Mouse (Mus musculus): ENCODE results near the gene 4930470P17Rik. TPM values are rescaled to one million over a fixed set of nuclear protein-coding genes. Genes with fewer than 3 reads are reported as not detected.

4930470P17Rik gene
- total RNA-seq, 2 experiments from 2014 or later, result not detected

DNA sequence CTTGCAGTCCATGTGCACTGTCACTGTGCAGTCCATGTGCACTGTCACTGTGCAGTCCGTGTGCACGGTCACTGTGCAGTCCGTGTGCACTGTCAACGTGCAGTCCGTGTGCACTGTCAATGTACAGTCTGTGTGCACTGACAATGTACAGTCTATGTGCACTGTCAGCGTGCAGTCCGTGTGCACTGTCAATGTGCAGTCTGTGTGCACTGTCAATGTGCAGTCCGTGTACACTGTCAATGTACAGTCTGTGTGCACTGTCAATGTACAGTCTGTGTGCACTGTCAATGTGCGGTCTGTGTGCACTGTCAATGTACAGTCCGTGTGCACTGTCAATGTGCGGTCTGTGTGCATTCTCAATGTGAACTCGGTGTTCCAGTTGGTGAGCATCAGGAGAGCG is 17.1 kb downstream of the 4930470P17Rik start:
- intact Hi-C loops (cut with DNase I), result no loop called here
- DNase-seq, result no peak

DNA sequence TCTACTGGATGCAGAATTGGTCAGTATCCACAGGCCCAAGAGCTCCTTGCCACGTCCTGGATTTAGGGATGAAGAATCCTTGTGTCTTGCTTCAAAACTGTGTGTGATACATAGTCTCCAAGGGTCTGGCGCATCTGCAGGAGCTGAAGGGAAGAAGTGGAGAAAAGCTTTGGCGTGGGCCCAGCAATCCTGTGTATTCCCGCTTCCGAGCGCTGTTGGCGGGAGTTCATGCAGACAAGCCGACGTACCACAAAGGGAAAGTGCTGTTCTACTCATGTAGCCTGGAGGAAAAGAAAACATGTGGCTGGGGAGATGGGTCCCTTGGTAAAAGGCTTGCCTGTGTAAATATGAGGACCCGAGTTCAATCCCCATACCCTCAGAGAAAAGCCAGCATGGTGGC is 22.3 kb downstream of the 4930470P17Rik start:
- no peak for DNase-seq
- intact Hi-C loops (cut with DNase I), result no loop called here

DNA sequence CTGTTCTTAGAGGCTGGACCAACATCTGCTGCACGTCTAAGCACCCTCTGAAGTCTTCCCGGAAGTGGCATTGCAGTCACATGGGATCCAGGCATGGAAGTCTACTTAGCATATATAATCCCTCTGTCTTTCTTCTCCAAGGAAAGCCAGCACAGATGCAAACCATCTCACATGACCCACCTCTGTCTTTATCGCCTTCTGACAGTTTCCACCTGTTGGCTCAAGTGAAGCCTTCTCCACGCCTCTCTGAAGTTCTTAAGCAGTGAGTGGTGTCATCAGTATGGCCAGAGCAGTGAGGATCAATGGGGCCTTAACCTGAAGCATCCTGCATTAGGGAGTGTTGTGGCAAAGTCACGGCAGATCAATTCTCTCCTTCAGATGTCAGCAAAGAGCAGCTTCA is 23.2 kb downstream of the 4930470P17Rik start:
- no peak for DNase-seq
- intact Hi-C loops (cut with DNase I), result no loop called here

DNA sequence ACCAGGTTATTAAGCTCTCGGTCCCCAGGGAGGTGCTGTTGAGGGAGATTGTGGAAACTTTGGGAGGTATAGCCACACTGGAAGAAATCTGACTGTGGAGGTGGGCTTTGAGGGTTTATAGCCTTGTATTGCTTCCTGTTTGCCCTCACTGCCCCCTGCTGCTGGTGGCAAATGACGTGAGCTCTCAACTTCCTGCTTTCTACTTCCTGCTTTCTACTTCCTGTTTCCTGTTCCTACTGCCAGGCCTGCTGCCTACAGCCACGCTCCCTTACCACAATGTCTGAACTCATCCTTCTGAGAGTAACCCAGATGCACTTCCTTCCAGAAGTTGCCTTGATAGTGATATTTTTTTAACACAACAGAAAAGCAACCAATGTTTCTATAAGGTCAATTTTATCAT is 24.3 kb downstream of the 4930470P17Rik start:
- intact Hi-C loops (cut with DNase I), result no loop called here

DNA sequence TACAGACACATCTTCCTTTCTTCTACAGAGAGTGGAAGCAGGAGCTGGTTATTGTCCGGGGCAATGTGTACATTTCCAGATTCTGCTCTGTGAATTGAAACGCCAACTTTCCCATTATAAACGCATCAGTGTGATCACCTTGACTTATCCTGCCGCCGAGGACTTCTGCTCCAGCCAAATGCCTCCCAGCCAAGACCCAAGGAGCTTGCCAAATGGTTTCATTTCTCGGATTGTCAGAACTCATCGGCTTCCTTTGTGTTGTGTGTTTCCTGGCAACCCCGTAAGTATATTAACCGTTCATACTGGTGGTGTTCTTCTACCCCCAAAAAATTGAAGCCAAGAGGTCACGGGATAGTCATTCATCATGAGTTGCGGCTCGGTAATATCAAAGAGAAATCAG is 25.7 kb downstream of the 4930470P17Rik start:
- intact Hi-C loops (cut with DNase I), result no loop called here
- DNase-seq, result no peak

More for the DNA sequence above, 24.3 kb downstream of the 4930470P17Rik start:
- DNase-seq, result no peak

DNA sequence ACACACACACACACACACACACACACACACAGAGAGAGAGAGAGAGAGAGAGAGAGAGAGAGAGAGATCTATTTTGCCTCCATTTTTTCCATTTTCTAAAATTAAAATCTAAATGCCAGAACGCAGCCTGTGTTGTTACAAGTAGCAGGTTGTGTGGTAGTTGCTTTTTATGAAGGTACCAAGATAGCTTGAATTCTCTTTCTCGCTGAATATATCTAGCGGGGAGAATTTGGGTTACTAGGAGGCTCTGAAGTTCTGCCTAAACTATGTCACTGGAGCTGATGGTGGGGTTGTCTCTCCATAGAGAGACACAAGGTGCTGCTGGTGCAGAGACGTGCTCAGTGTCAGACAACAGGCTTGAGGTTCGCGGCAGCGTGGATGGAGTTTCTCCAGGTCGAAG is 36.8 kb downstream of the 4930470P17Rik start:
- no peak for DNase-seq
- intact Hi-C loops (cut with DNase I), result no loop called here

DNA sequence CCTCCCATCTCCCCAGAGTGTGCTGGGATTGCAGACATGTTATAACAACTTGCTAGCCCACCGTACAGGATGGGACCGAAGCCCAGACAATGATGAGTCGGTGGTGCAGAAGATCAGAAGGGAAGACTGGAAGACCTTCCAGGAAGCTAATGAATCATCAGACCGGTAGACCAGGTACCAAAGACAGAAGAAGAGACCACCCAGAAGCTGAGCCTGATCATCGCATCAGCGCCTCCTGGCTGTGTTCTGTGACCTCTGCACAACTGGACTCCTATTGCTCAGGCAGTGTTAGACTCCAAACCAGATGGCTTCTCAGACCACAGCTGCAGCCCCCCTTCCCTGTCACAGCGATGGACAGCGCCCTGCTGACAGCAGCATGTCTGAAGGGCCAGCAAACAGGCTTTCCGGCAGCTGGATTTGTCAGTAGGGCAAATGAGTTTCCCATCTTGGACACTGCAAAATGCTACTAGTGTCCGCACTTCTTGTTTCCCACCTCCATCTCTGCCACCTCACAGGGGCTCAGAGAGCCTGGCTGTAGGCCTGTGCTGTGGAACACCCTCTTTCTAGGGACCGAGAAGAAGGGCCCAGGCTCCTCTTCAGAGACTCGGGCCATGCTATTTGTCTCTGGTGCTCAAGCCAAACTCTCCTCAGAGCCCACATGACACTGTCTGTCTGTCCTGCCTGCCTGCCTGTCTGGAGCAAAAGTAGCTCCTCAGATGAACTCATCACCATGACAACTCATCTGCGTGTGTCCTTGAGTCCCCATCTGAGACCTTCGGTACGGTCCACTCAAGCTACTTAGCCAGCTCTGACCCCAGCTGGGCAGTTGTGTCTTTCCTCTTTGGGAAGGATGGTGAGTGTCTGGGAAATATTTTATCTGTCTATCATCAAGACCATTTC is 37.6 kb downstream of the 4930470P17Rik start:
- intact Hi-C loops (cut with DNase I), result no loop called here
- DNase-seq, result no peak

DNA sequence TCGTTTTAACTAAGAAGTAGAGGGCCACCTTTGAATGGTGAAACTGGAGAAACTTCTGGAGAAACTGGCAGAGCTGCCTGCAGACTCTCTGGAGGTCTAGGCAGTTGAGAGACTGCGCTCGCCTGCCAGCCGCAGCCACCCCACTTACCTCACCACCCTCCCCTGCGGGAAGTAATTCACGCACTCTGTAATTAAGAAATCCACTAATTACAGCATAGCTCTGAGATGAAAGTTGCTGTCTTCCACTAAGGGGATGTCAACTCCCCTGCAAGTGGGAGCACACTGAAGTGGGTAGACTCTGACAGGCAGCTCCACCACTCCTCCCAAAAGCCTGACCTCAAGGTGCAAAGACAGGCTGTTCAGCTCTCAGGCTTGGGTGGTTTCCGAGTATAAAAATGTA is 49.7 kb downstream of the 4930470P17Rik start:
- DNase-seq, result no peak
- intact Hi-C loops (cut with DNase I), result no loop called here

DNA sequence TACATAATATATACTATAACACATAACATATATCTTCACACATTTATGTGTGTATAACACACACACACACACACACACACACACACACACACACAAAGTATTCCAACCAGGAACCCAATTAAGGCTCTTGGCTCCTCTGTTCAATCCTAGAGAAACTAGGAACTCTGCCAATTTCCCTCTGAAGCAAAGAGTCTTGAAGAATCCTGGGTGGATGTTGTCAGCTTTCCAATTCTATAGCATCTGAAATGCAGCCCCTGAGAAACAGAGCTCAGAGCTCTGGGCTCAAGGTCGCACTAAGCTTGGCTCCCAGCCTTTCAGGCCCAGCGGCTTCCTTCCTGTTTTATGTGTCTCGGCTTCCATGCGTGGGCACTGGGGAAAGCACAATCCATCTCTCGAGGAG is 51.6 kb downstream of the 4930470P17Rik start:
- no peak for DNase-seq
- intact Hi-C loops (cut with DNase I), result no loop called here

DNA sequence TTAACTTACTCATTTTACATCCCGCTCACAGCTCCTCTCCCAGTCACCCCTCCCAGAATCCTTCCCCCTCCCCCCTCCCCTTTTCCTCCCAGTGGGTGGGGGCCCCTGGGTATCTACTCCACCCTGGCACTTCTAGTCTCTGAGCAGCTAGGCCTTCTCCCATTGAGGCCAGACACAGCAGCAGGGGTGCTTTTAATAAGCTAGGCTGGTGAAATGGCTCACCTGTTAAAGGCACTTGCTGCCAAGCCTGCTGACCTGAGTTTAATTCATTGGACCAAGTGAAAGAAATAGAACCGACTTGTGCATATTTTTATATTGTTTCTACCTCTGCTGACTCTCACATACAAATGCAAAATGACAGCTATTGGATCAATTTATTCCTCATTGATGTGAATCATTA is 52.7 kb downstream of the 4930470P17Rik start:
- intact Hi-C loops (cut with DNase I), result no loop called here
- no peak for DNase-seq

DNA sequence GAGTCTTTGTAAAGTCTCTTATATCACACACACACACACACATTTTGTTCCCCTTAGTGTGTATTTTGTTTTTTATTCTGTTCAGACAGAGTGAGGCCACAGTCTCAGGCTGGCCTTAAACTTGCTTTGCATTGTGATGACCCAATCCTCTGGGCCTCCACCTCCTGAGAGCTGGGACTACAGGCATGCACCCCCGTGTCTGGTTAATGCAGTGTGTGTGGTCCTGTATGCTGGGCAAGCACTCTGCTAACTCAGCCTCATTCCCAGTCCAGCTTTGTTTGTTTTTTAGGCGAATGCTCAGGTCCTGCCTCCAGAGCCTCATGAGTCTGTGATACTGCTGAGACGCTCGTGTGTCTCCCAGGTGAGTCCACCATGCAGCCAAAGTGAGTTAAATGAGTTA is 53.8 kb downstream of the 4930470P17Rik start:
- no peak for DNase-seq
- intact Hi-C loops (cut with DNase I), result no loop called here

DNA sequence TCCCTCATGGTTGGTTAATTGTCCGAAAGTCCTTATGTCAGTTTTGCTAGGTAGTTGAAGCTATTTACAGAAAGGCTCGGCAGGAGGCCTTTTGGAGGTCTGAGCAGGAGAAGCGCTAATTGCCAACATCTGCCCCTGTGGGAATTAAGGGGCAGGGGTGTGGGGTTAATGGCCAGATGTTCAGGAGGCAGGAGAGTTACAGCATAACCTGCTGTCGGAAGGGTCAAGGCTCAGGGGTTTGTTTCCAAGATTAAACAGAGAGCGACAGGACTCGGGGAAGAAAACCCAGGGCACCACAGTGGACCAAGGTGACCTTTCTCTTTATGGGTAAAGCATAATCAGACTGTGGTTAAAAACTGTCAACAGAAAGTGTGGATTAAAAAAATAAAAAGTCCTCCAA is 54.3 kb downstream of the 4930470P17Rik start:
- DNase-seq, result no peak
- intact Hi-C loops (cut with DNase I), result no loop called here

DNA sequence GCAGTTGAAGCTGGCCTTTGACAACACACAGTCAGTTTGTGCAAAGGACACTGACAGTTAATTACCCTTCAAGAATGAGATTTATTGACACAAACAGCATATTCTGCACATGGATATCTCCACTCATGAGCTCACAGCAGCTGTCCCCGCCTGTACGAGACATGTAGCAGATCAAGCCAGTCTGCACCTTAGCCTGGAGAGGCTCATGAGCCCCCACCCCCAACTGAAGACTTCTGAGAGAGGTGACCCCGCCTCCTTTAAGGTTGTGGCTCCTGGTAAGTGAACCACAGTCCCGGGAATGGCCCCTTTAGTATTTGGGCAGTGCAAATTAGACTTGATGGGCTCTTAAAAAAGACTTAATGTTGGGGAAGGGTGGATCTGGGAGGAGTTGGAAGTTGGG is 56.1 kb downstream of the 4930470P17Rik start:
- intact Hi-C loops (cut with DNase I), result no loop called here

DNA sequence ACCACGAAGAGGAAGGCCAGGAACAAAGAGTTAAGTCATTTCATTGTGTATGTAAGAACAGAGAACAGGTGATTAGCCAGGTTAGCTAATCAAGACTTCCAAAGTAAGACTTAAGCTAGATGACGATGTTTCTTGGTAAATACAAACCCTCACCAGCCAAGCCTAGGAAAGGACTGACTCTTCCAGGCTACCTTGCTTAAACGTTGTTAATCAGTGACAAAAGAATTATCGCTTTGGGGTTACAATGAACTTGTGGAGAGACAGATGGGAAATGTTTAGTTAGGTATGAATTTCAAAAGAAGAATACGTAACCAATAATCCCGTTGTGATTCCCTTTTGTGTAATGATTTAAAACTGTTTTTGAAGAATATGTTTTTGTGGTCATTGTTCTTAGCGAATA is 56.9 kb downstream of the 4930470P17Rik start:
- DNase-seq, result no peak
- intact Hi-C loops (cut with DNase I), result no loop called here

More for the DNA sequence above, 56.1 kb downstream of the 4930470P17Rik start:
- DNase-seq, result no peak

DNA sequence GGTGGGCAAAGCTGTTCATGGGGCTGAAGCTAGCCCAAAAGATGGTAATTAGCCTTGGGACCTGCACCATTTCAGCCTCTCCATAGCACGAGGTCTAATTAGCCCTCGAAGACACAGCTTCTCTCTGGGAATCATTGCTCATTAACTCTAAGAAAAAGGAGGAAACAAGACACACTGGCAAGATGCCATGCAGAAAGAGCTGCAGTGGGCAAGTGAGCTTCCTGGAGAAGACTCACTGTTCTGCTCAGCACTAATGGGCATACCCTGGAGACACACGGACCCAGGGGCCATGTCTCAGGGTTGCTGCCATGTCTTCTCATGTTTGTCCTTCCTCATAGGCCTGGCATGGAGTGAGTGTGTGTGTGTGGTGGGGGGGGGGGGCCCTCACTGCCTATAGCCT is 57.7 kb downstream of the 4930470P17Rik start:
- intact Hi-C loops (cut with DNase I), result no loop called here
- no peak for DNase-seq

DNA sequence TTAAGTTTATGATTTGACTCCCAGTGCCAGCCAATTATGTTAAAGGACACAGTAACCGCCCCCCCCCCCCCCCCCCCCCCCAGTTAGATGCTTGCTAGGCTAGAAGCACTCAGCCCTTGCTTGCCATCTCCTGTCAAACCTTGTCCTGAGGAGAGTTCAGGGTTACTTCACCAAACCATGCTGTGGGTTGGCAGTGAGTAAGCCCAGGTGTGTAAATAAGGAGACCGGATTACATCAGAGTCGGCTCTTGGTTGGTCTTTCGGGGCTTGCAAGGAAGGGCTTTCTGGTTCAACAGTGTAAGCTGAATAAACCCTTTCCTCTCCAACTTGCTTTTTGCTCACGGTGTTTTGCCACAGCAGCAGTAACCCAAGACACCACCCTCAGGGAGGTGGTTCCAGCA is 58.2 kb downstream of the 4930470P17Rik start:
- intact Hi-C loops (cut with DNase I), result no loop called here

DNA sequence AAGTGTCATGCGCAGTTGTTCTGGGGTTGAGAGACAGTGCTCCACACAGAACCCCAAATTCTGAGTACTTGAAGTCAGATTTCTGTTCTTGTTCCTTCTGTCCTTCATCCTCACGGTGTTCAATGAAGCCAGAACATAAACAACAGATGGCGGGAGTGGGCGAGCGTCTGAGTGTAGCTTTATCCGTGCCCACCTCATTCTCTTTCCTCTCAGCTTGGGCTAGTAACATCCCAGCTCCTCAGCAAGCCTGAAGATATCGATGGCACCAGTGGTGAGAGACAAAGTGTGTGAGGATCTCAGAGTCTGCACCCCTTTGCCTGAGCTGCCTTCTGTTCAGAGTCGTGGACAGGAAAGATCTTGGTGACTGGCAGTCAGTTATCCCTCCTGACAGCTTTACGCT is 62.6 kb downstream of the 4930470P17Rik start:
- no peak for DNase-seq
- intact Hi-C loops (cut with DNase I), result no loop called here

More for the DNA sequence above, 58.2 kb downstream of the 4930470P17Rik start:
- DNase-seq, result no peak

DNA sequence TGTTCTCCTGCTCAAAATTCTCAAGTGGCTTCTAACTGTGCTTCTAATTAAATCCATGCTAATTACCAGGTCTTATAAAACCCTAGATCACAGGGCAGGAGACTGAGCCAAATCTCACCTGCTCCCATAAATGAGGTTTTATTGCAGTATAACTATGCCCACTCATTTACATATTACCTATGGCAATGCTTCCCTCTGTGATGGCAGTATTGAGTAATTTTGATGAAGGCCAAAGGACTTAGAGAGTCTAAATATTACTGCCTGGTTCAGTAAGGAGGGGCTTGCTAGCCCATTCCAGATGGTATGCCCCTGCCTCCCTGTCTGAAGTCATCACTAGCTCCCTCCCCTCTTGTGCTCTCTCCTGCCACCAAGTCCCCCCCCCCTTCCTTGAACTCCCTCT is 66.0 kb downstream of the 4930470P17Rik start:
- DNase-seq, result no peak
- intact Hi-C loops (cut with DNase I), result no loop called here

DNA sequence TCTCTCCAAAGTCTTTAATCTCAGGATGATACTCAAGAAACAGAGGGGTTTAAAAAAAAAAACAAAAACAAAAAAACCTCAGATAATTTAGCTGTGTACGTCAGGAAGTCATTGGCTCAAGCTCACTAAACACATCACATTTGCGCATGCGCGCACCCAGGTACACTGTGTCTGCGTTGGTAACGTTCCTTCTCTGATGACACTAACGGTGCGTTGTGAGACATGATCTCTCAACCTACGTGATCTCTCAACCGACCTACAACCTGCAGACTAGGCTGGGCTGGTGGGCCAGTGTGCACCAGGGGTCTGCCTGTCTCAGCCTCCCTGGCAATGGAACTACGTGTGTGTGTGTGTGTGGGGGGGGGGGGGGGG is 67.0 kb downstream of the 4930470P17Rik start:
- intact Hi-C loops (cut with DNase I), result no loop called here
- DNase-seq, result no peak

DNA sequence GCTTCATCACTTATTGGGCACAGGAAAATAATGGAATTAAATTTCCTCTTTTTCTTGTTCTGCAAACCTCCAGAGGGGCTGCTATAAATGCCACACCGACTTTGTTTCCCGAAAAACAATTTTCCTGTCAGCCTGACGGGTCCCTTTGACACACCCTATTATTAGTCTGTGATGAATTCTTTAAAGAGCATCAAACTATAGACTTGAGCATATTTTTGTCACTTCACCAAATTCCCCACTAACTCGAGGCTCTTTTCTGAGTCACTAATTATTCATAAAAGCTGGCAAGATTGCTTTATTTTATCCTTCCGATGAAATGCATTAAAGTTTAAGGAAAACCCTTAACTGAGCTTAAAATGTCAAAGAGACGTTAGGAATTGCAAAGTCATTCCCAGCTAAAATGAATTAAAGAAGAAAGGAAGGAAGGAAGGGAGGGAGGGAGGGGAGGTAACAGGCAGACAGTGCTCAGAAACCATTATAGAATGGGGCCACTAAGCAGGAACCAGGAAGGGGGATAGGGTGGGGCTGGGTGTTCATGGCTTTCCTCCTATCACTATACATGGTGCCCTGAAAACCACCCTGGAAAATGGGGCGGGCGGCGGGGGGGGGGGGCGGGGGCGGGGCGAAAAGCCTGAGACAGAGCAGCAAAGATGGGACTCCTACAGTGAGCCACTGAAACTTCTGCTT is 67.6 kb downstream of the 4930470P17Rik start:
- DNase-seq, result no peak
- intact Hi-C loops (cut with DNase I), result no loop called here

DNA sequence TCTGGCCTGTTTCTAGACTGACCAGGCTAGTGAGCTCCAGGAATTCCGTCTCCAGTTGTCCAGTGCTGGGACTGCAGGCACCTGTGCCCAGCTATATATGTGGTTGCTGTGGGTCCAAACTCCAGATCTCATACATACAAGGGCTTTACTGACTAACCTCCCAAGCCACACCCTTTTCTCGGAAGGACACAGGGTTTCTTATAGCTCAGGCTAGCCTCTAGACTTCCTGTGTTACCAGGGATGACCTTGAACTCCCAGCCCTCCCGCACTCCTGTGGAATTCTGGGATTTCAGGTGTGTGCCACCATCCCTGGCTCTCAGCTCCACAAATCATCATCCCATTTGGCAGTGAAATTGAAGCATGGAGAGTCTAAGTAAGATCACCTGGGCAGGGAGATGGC is 71.6 kb downstream of the 4930470P17Rik start:
- no peak for DNase-seq
- intact Hi-C loops (cut with DNase I), result no loop called here

DNA sequence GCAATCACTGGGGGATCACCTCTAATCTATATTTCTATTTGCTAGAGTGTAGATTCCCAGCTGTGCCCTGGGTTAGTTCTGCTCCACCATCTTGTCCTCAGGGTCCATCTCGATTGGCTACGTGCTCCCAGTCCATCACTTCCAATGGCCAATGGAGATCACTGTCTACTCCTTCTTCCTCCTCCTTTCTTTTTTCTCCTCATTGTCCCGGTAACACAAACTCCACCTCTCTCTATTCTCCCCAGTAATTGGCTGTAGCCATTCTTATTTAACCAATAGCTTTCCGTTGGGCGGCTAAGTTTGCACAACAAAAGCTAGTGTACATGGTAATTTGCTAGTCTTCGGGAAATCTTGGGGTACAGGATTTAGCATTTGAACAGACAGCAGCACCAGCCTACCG is 72.1 kb downstream of the 4930470P17Rik start:
- intact Hi-C loops (cut with DNase I), result no loop called here
- no peak for DNase-seq

Measured in heart, postnatal 14 days (tissue).